Mouse (Mus musculus): ENCODE measurements around the gene Elavl2. TPM values are rescaled to one million over a fixed set of nuclear protein-coding genes. Genes with fewer than 3 reads are reported as not detected.

Gene Elavl2
- total and polyA plus RNA-seq, 2 experiments from 2014 or later: 80.6 to 107 TPM

GRCm38 (mm10) chr4:91297706-91298105, 102.9 kb downstream of the Elavl2 start:
- no peak for TF ChIP-seq CTCF (IDR thresholded peaks at IDR 0.05)
- DNase-seq (ENCODE audit: low spot score) (peak; percentile 38), ATAC-seq (ENCODE audit: low FRiP score) (no peak)
- no peaks in the 10 kb centered on the region for H3K9me3 ChIP-seq (ENCODE audit: low read length)
- H3K4me1 ChIP-seq (ENCODE audit: insufficient read depth, low read length): no peaks in the 10 kb centered on the region
- no peak overlapping the region for H3K4me3 ChIP-seq (ENCODE audit: low read depth, low read length)
- no peak overlapping the region for H3K4me2 ChIP-seq (ENCODE audit: low read depth, low read length, poor library complexity, severe bottlenecking)
- H3K36me3 ChIP-seq (ENCODE audit: insufficient read depth, low read length): no peaks in the 10 kb centered on the region
- no peaks in the 10 kb centered on the region for H3K27me3 ChIP-seq (ENCODE audit: insufficient read depth, low read length)
- H3K27ac ChIP-seq (ENCODE audit: low read depth, low read length): no peak overlapping the region
- H3K9ac ChIP-seq (replicated peaks; ENCODE audit: low read length, poor library complexity, severe bottlenecking): no peak overlapping the region

GRCm38 (mm10) chr4:91295317-91295716, 105.3 kb downstream of the Elavl2 start:
- WGBS: 84% methylated on average over 4 of the region's 4 CpGs
- no peak overlapping the region for H3K27ac ChIP-seq (ENCODE audit: low read depth, low read length)
- H3K27me3 ChIP-seq (ENCODE audit: insufficient read depth, low read length): no peaks in the 10 kb centered on the region
- no peak overlapping the region for H3K9ac ChIP-seq (replicated peaks; ENCODE audit: low read length, poor library complexity, severe bottlenecking)
- H3K4me3 ChIP-seq (ENCODE audit: low read depth, low read length): no peak overlapping the region
- no peaks in the 10 kb centered on the region for H3K9me3 ChIP-seq (ENCODE audit: low read length)
- no peak overlapping the region for H3K4me2 ChIP-seq (ENCODE audit: low read depth, low read length, poor library complexity, severe bottlenecking)
- 0 out of 2 replicates have a peak, but pooled peaks have one; percentile 7 for TF ChIP-seq CTCF (IDR thresholded peaks at IDR 0.05)
- no peak for DNase-seq (ENCODE audit: low spot score)
- H3K36me3 ChIP-seq (ENCODE audit: insufficient read depth, low read length): no peaks in the 10 kb centered on the region
- H3K4me1 ChIP-seq (ENCODE audit: insufficient read depth, low read length): no peaks in the 10 kb centered on the region
- ATAC-seq (ENCODE audit: low FRiP score): no peak

- Histone ChIP-seq H3K4me1 (ENCODE audit: insufficient read depth, low read length) (no peaks in the 10 kb centered on the region), H3K36me3 (ENCODE audit: insufficient read depth, low read length) (no peaks in the 10 kb centered on the region), H3K27me3 (ENCODE audit: insufficient read depth, low read length) (no peaks in the 10 kb centered on the region), H3K9me3 (ENCODE audit: low read length) (no peaks in the 10 kb centered on the region), H3K27ac (ENCODE audit: low read depth, low read length) (no peak overlapping the region), H3K4me2 (ENCODE audit: low read depth, low read length, poor library complexity, severe bottlenecking) (no peak overlapping the region), H3K9ac (replicated peaks; ENCODE audit: low read length, poor library complexity, severe bottlenecking) (no peak overlapping the region), H3K4me3 (ENCODE audit: low read depth, low read length) (no peak overlapping the region)
- no peak for ATAC-seq (ENCODE audit: low FRiP score)
- no peak for DNase-seq (ENCODE audit: low spot score)
- WGBS: 77% methylated on average over 1 of the region's 1 CpGs
- TF ChIP-seq CTCF (IDR thresholded peaks at IDR 0.05): no peak
Observed at GRCm38 (mm10) chr4:91291526-91291925, 109.1 kb downstream of the Elavl2 start.

- ATAC-seq (ENCODE audit: low FRiP score) (no peak), DNase-seq (ENCODE audit: low spot score) (peak; percentile 56)
- Histone ChIP-seq H3K9ac (replicated peaks; ENCODE audit: low read length, poor library complexity, severe bottlenecking) (no peak overlapping the region), H3K4me3 (ENCODE audit: low read depth, low read length) (no peak overlapping the region), H3K4me1 (ENCODE audit: insufficient read depth, low read length) (no peaks in the 10 kb centered on the region), H3K27me3 (ENCODE audit: insufficient read depth, low read length) (no peaks in the 10 kb centered on the region), H3K9me3 (ENCODE audit: low read length) (no peaks in the 10 kb centered on the region), H3K4me2 (ENCODE audit: low read depth, low read length, poor library complexity, severe bottlenecking) (no peak overlapping the region), H3K27ac (ENCODE audit: low read depth, low read length) (no peak overlapping the region), H3K36me3 (ENCODE audit: insufficient read depth, low read length) (no peaks in the 10 kb centered on the region)
- 86% methylated on average over 1 of the region's 1 CpGs for WGBS
- TF ChIP-seq CTCF (IDR thresholded peaks at IDR 0.05): no peak
Observed at GRCm38 (mm10) chr4:91290373-91290772, 110.2 kb downstream of the Elavl2 start.

GRCm38 (mm10) chr4:91289151-91289550, 111.4 kb downstream of the Elavl2 start:
- no peak overlapping the region for H3K4me2 ChIP-seq (ENCODE audit: low read depth, low read length, poor library complexity, severe bottlenecking)
- no peaks in the 10 kb centered on the region for H3K4me1 ChIP-seq (ENCODE audit: insufficient read depth, low read length)
- no peak overlapping the region for H3K27ac ChIP-seq (ENCODE audit: low read depth, low read length)
- no peak overlapping the region for H3K9ac ChIP-seq (replicated peaks; ENCODE audit: low read length, poor library complexity, severe bottlenecking)
- no peak for DNase-seq (ENCODE audit: low spot score)
- 73% methylated on average over 1 of the region's 1 CpGs for WGBS
- no peak for TF ChIP-seq CTCF (IDR thresholded peaks at IDR 0.05)
- ATAC-seq (ENCODE audit: low FRiP score): no peak
- H3K36me3 ChIP-seq (ENCODE audit: insufficient read depth, low read length): no peaks in the 10 kb centered on the region
- no peak overlapping the region for H3K4me3 ChIP-seq (ENCODE audit: low read depth, low read length)
- H3K9me3 ChIP-seq (ENCODE audit: low read length): no peaks in the 10 kb centered on the region
- H3K27me3 ChIP-seq (ENCODE audit: insufficient read depth, low read length): no peaks in the 10 kb centered on the region

GRCm38 (mm10) chr4:91268390-91268789, 132.2 kb downstream of the Elavl2 start:
- WGBS: 76% methylated on average over 1 of the region's 1 CpGs
- no peak for TF ChIP-seq CTCF (IDR thresholded peaks at IDR 0.05)

More at GRCm38 (mm10) chr4:91268390-91268789, 132.2 kb downstream of the Elavl2 start:
- Histone ChIP-seq H3K4me2 (ENCODE audit: low read depth, low read length, poor library complexity, severe bottlenecking) (no peak overlapping the region), H3K9me3 (ENCODE audit: low read length) (no peaks in the 10 kb centered on the region), H3K27ac (ENCODE audit: low read depth, low read length) (no peak overlapping the region), H3K4me3 (ENCODE audit: low read depth, low read length) (no peak overlapping the region), H3K4me1 (ENCODE audit: insufficient read depth, low read length) (no peaks in the 10 kb centered on the region), H3K36me3 (ENCODE audit: insufficient read depth, low read length) (no peaks in the 10 kb centered on the region), H3K27me3 (ENCODE audit: insufficient read depth, low read length) (no peaks in the 10 kb centered on the region), H3K9ac (replicated peaks; ENCODE audit: low read length, poor library complexity, severe bottlenecking) (no peak overlapping the region)
- ATAC-seq (ENCODE audit: low FRiP score) (no peak), DNase-seq (ENCODE audit: low spot score) (no peak)
